Mouse (Mus musculus) MEL (cell line): ENCODE results near the gene Epha3. TPM values are rescaled to one million over a fixed set of nuclear protein-coding genes. Genes with fewer than 3 reads are reported as not detected.

Experiments used
- DNase-seq: peaks from one replicate; pipeline ENCODE4 v3.0.0; 2011; ENCODE audit warnings: low read depth, low spot score
- H3K27ac ChIP-seq: 2 replicates; pipeline ENCODE4 v1.5.1; 2012; ENCODE audit warnings: low read depth, mild to moderate bottlenecking, control low read depth, low read length, moderate library complexity; ENCODE audit not compliant: control insufficient read depth
- H3K27me3 ChIP-seq, 2 experiments: fragments of 150-350 bp in 1 of 2; sonication (generic) in 1 of 2; 2 replicates each; pipeline ENCODE4 v1.6.1; 2012; ENCODE audit warnings: low read length in 2 of 2, mild to moderate bottlenecking in 2 of 2, improper control_type of control experiment in 1 of 2, moderate library complexity in 1 of 2; ENCODE audit not compliant: insufficient read depth in 2 of 2, control insufficient read depth in 1 of 2
- H3K36me3 ChIP-seq, 2 experiments: 2 replicates each; pipeline ENCODE4 v1.6.1; 2012 to 2014; ENCODE audit warnings: low read length in 2 of 2, improper control_type of control experiment in 1 of 2, inconsistent platforms in 1 of 2, mild to moderate bottlenecking in 1 of 2; ENCODE audit not compliant: insufficient read depth in 2 of 2, control insufficient read depth in 1 of 2
- H3K4me1 ChIP-seq, 2 experiments: fragments of 150-350 bp in 1 of 2; sonication (generic) in 1 of 2; 2 replicates each; pipeline ENCODE4 v1.6.1; 2012; ENCODE audit warnings: low read length in 2 of 2, improper control_type of control experiment in 1 of 2, mild to moderate bottlenecking in 1 of 2; ENCODE audit not compliant: insufficient read depth in 2 of 2, control insufficient read depth in 1 of 2
- H3K4me3 ChIP-seq, 2 experiments: fragments of 150-350 bp in 1 of 2; sonication (generic) in 1 of 2; 2 replicates each; pipeline ENCODE4 v1.5.1; 2012; ENCODE audit warnings: low read depth in 2 of 2, low read length in 2 of 2, mild to moderate bottlenecking in 2 of 2, moderate library complexity in 2 of 2, control low read depth in 1 of 2, improper control_type of control experiment in 1 of 2; ENCODE audit not compliant: control insufficient read depth in 1 of 2, insufficient read depth in 1 of 2
- H3K79me2 ChIP-seq: 2 replicates; pipeline ENCODE4 v1.6.1; 2012; ENCODE audit warnings: mild to moderate bottlenecking, low read length, moderate library complexity; ENCODE audit not compliant: control insufficient read depth, poor library complexity, insufficient read depth
- H3K9ac ChIP-seq: 2 replicates; pipeline ENCODE4 v1.6.1; 2012; ENCODE audit warnings: low read depth, mild to moderate bottlenecking, control low read depth, low read length, moderate library complexity; ENCODE audit not compliant: control insufficient read depth, poor library complexity, severe bottlenecking
- H3K9me3 ChIP-seq: fragments of 150-350 bp; sonication (generic); replicated peaks from 2 replicates; pipeline ENCODE4 v1.6.1; 2012; ENCODE audit warnings: mild to moderate bottlenecking, low read length, improper control_type of control experiment, moderate library complexity; ENCODE audit not compliant: insufficient read depth
- CHD2 ChIP-seq: IDR thresholded peaks from 2 replicates; pipeline ENCODE4 v1.6.1; 2011; ENCODE audit warnings: low read length, improper control_type of control experiment
- ETS1 ChIP-seq: IDR thresholded peaks from 2 replicates; pipeline ENCODE4 v1.6.1; 2012; ENCODE audit warnings: low read depth, mild to moderate bottlenecking, inconsistent platforms, low read length, improper control_type of control experiment, moderate library complexity
- GABPA ChIP-seq: IDR thresholded peaks from 2 replicates; pipeline ENCODE4 v1.6.1; 2012; ENCODE audit warnings: low read depth, mild to moderate bottlenecking, inconsistent platforms, low read length, improper control_type of control experiment, moderate library complexity
- KAT2A ChIP-seq: conservative IDR thresholded peaks from 2 replicates; pipeline ENCODE4 v1.6.1; 2012; ENCODE audit warnings: low read depth, low read length, improper control_type of control experiment, inconsistent platforms
- MAFK ChIP-seq: IDR thresholded peaks from 2 replicates; pipeline ENCODE4 v1.6.1; 2011; ENCODE audit warnings: low read depth, mild to moderate bottlenecking, low read length, improper control_type of control experiment, borderline replicate concordance
- MAX ChIP-seq: IDR thresholded peaks from 2 replicates; pipeline ENCODE4 v1.6.1; 2011; ENCODE audit warnings: low read length, improper control_type of control experiment
- MEF2A ChIP-seq: IDR thresholded peaks from 2 replicates; pipeline ENCODE4 v1.6.1; 2014; ENCODE audit warnings: low read depth, mild to moderate bottlenecking, inconsistent platforms, low read length, improper control_type of control experiment; ENCODE audit not compliant: poor library complexity, insufficient replicate concordance, severe bottlenecking; ENCODE audit errors: extremely low read depth
- MYC ChIP-seq: IDR thresholded peaks from 2 replicates; pipeline ENCODE4 v1.6.1; 2011; ENCODE audit warnings: low read depth, mild to moderate bottlenecking, low read length, improper control_type of control experiment, moderate library complexity
- NRF1 ChIP-seq: IDR thresholded peaks from 2 replicates; pipeline ENCODE4 v1.6.1; 2014; ENCODE audit warnings: low read depth, mild to moderate bottlenecking, inconsistent platforms, low read length, improper control_type of control experiment, moderate library complexity; ENCODE audit not compliant: poor library complexity, insufficient read depth, severe bottlenecking
- POLR2AphosphoS2 ChIP-seq: IDR thresholded peaks from 2 replicates; pipeline ENCODE4 v1.6.1; 2011; ENCODE audit warnings: low read length, improper control_type of control experiment
- POLR2AphosphoS5 ChIP-seq: IDR thresholded peaks from 2 replicates; pipeline ENCODE4 v1.6.1; 2012; ENCODE audit warnings: low read depth, borderline replicate concordance, mild to moderate bottlenecking, inconsistent platforms, low read length, moderate library complexity, mixed read lengths
- RAD21 ChIP-seq: IDR thresholded peaks from 2 replicates; pipeline ENCODE4 v1.6.1; 2011; ENCODE audit warnings: mild to moderate bottlenecking, low read depth, low read length, improper control_type of control experiment
- RCOR1 ChIP-seq: IDR thresholded peaks from 2 replicates; pipeline ENCODE4 v1.6.1; 2012; ENCODE audit warnings: low read depth, mild to moderate bottlenecking, inconsistent platforms, low read length, improper control_type of control experiment
- TCF12 ChIP-seq: IDR thresholded peaks from 2 replicates; pipeline ENCODE4 v1.6.1; 2014; ENCODE audit warnings: low read depth, mild to moderate bottlenecking, inconsistent platforms, low read length, improper control_type of control experiment, moderate library complexity
- UBTF ChIP-seq: IDR thresholded peaks from 2 replicates; pipeline ENCODE4 v1.6.1; 2012; ENCODE audit warnings: low read depth, mild to moderate bottlenecking, inconsistent platforms, low read length, improper control_type of control experiment, moderate library complexity, borderline replicate concordance; ENCODE audit not compliant: insufficient read depth
- USF1 ChIP-seq: IDR thresholded peaks from 2 replicates; pipeline ENCODE4 v1.6.1; 2014; ENCODE audit warnings: low read depth, mild to moderate bottlenecking, inconsistent platforms, low read length, improper control_type of control experiment, moderate library complexity
- USF2 ChIP-seq, 2 experiments: IDR thresholded peaks; 2 replicates each; pipeline ENCODE4 v1.6.1; 2011 to 2012; ENCODE audit warnings: improper control_type of control experiment in 2 of 2, low read length in 2 of 2, borderline replicate concordance in 1 of 2, inconsistent platforms in 1 of 2, low read depth in 1 of 2, mild to moderate bottlenecking in 1 of 2; ENCODE audit not compliant: insufficient read depth in 1 of 2
- ZKSCAN1 ChIP-seq: IDR thresholded peaks from 2 replicates; pipeline ENCODE4 v1.6.1; 2012; ENCODE audit warnings: low read depth, mild to moderate bottlenecking, inconsistent platforms, low read length, improper control_type of control experiment, moderate library complexity
- ZNF384 ChIP-seq: IDR thresholded peaks from 2 replicates; pipeline ENCODE4 v1.6.1; 2012; ENCODE audit warnings: low read depth, mild to moderate bottlenecking, inconsistent platforms, low read length, improper control_type of control experiment
- polyA plus RNA-seq, 2 experiments: library from polyadenylated mRNA; stranded (reverse) in 1 of 2; unstranded in 1 of 2; fragments of >175 nt in 1 of 2; fragments of >200 nt in 1 of 2; gene quantifications; 2 replicates each; pipeline versions ENCODE4 v1.2.1 to v1.2.4; 2012; ENCODE audit warnings: low replicate concordance in 2 of 2, low read depth in 1 of 2; ENCODE audit not compliant: insufficient read length in 2 of 2, insufficient read depth in 1 of 2, missing spikeins in 1 of 2
- total RNA-seq: library from RNA; depleted of rRNA; stranded (reverse); fragments of 300-350 nt; gene quantifications from 2 replicates; pipeline ENCODE4 v1.2.3, GENCODE M21; 2012

Epha3 gene
- total and polyA plus RNA-seq, 3 experiments: not detected

DNA sequence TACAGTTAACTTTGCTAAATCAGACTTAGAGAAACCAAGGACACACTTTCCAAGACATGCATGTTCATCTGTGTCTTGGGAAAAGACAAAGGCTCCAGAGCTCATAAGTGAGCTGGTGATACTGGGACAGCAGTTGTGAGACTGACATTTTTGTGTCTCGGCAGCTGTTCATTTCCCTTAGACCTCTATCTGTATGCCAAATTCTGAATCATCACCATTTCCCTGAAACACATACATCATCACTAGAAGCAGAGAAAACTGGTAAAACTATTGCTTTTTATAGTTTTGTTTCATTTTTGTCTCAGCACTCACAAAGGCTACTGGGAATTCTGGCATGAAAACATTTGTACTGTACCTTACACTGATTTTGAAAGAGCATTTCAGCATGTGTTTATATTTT is 70.2 kb downstream of the Epha3 start:
- no peak for DNase-seq
- no peaks in the 10 kb centered on the region for H3K4me1 ChIP-seq
- no peak overlapping the region for H3K27ac ChIP-seq
- H3K36me3 ChIP-seq: no peaks in the 10 kb centered on the region
- no peak for TF ChIP-seq POLR2AphosphoS5
- TF ChIP-seq CHD2: no peak
- no peak for TF ChIP-seq RAD21
- TF ChIP-seq ZKSCAN1: no peak
- no peak for TF ChIP-seq TCF12
- TF ChIP-seq ETS1: no peak
- no peak for TF ChIP-seq MEF2A
- no peak for TF ChIP-seq KAT2A
- TF ChIP-seq UBTF: no peak
- TF ChIP-seq NRF1: no peak
- no peak for TF ChIP-seq ZNF384
- TF ChIP-seq POLR2AphosphoS2: no peak
- TF ChIP-seq MYC: no peak
- no peak for TF ChIP-seq RCOR1
- no peak for TF ChIP-seq GABPA
- TF ChIP-seq, all 39 proteins: peak for 0
- no peak overlapping the region for H3K4me3 ChIP-seq
- H3K9me3 ChIP-seq: no peaks in the 10 kb centered on the region
- H3K27me3 ChIP-seq: no peaks in the 10 kb centered on the region
- H3K79me2 ChIP-seq: no peaks in the 10 kb centered on the region
- H3K9ac ChIP-seq: no peak overlapping the region

DNA sequence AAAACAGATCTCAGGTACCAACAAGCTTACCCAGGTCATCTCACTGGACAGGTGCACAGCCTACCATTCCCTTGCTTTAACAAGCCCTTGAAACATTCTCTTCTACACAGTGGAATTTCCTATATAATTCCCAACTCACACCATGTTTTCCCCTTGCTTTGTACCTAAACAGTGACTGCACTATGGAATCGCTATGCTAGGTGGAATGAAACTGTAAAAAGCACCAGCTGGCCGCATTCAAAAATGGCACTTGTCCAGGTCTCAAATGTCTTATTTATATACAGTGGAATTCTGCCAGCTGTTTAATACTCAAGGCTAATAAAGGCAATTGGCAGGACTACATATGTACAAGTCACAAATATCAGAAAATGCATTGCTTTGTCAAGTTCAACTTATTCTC is 71.9 kb downstream of the Epha3 start:
- H3K4me1 ChIP-seq: no peaks in the 10 kb centered on the region
- no peak for DNase-seq
- no peak overlapping the region for H3K27ac ChIP-seq
- H3K36me3 ChIP-seq: no peaks in the 10 kb centered on the region
- no peaks in the 10 kb centered on the region for H3K27me3 ChIP-seq
- H3K9ac ChIP-seq: no peak overlapping the region
- H3K79me2 ChIP-seq: no peaks in the 10 kb centered on the region
- no peaks in the 10 kb centered on the region for H3K9me3 ChIP-seq
- TF ChIP-seq RAD21 (no peak), USF2 (IDR thresholded peaks at IDR 0.05; ENCODE audit: borderline replicate concordance in 1 of 2, insufficient read depth in 1 of 2, low read depth in 1 of 2, low read length in 2 of 2) (no peak), ZNF384 (no peak), POLR2AphosphoS5 (no peak), MAFK (no peak), USF1 (no peak), UBTF (no peak), MAX (no peak)
- TF ChIP-seq, all 39 proteins: peak for 0
- H3K4me3 ChIP-seq: no peak overlapping the region
